Mouse (Mus musculus): ENCODE measurements around the gene Dgkh. TPM values are rescaled to one million over a fixed set of nuclear protein-coding genes. Genes with fewer than 3 reads are reported as not detected.

Dgkh gene
- total and polyA plus RNA-seq, 2 experiments, result 0.24 to 1.8 TPM

- Histone ChIP-seq H3K79me2 (ENCODE audit: control insufficient read depth, insufficient read depth, low read length) (no peaks in the 10 kb centered on the region), H3K9ac (ENCODE audit: low read depth, low read length) (no peak overlapping the region), H3K27ac (replicated peaks; ENCODE audit: insufficient read depth, low read depth, low read length) (no peak overlapping the region), H3K27me3 (ENCODE audit: control insufficient read depth, insufficient read depth, low read length) (no peaks in the 10 kb centered on the region), H3K4me1 (ENCODE audit: control insufficient read depth, insufficient read depth, low read length) (no peaks in the 10 kb centered on the region; the same call in 1 of the 2 replicates), H3K36me3 (ENCODE audit: control insufficient read depth, insufficient read depth, low read length) (no peaks in the 10 kb centered on the region), H3K4me3 (ENCODE audit: insufficient read depth, low read depth, low read length) (no peak overlapping the region)
- DNase-seq (ENCODE audit: extremely low read depth, low read depth, low spot score), result no peak
- TF ChIP-seq POLR2A (IDR thresholded peaks at IDR 0.05; ENCODE audit: extremely low read depth, insufficient read depth, low read length) (no peak), CTCF (IDR thresholded peaks at IDR 0.05; ENCODE audit: low read depth, low read length) (no peak)
- WGBS, result 91% methylated on average over 21 of the region's 21 CpGs
Measured at GRCm38 (mm10) chr14:78649525-78650274, 82.9 kb downstream of the Dgkh start.

- DNase-seq (ENCODE audit: extremely low read depth, low read depth, low spot score), result no peak
- Histone ChIP-seq H3K9ac (ENCODE audit: low read depth, low read length) (no peak overlapping the region), H3K4me3 (ENCODE audit: insufficient read depth, low read depth, low read length) (no peak overlapping the region), H3K27ac (replicated peaks; ENCODE audit: insufficient read depth, low read depth, low read length) (no peak overlapping the region), H3K4me1 (ENCODE audit: control insufficient read depth, insufficient read depth, low read length) (no peaks in the 10 kb centered on the region; the same call in 1 of the 2 replicates), H3K27me3 (ENCODE audit: control insufficient read depth, insufficient read depth, low read length) (no peaks in the 10 kb centered on the region), H3K36me3 (ENCODE audit: control insufficient read depth, insufficient read depth, low read length) (no peaks in the 10 kb centered on the region), H3K79me2 (ENCODE audit: control insufficient read depth, insufficient read depth, low read length) (no peaks in the 10 kb centered on the region)
- WGBS, result 66% methylated on average over 3 of the region's 3 CpGs
- TF ChIP-seq POLR2A (IDR thresholded peaks at IDR 0.05; ENCODE audit: extremely low read depth, insufficient read depth, low read length), result no peak
- TF ChIP-seq CTCF (IDR thresholded peaks at IDR 0.05; ENCODE audit: low read depth, low read length), result no peak
Measured at GRCm38 (mm10) chr14:78645622-78646021, 87.0 kb downstream of the Dgkh start.

- TF ChIP-seq CTCF (IDR thresholded peaks at IDR 0.05; ENCODE audit: low read depth, low read length), result no peak
- no peak for TF ChIP-seq POLR2A (IDR thresholded peaks at IDR 0.05; ENCODE audit: extremely low read depth, insufficient read depth, low read length)
- no peak overlapping the region for H3K9ac ChIP-seq (ENCODE audit: low read depth, low read length)
- H3K4me1 ChIP-seq (ENCODE audit: control insufficient read depth, insufficient read depth, low read length), result no peaks in the 10 kb centered on the region; the same call in 1 of the 2 replicates
- 81% methylated on average over 7 of the region's 7 CpGs for WGBS
- H3K27ac ChIP-seq (replicated peaks; ENCODE audit: insufficient read depth, low read depth, low read length), result no peak overlapping the region
- no peaks in the 10 kb centered on the region for H3K79me2 ChIP-seq (ENCODE audit: control insufficient read depth, insufficient read depth, low read length)
- no peak for DNase-seq (ENCODE audit: extremely low read depth, low read depth, low spot score)
- no peak overlapping the region for H3K4me3 ChIP-seq (ENCODE audit: insufficient read depth, low read depth, low read length)
- H3K36me3 ChIP-seq (ENCODE audit: control insufficient read depth, insufficient read depth, low read length), result no peaks in the 10 kb centered on the region
- no peaks in the 10 kb centered on the region for H3K27me3 ChIP-seq (ENCODE audit: control insufficient read depth, insufficient read depth, low read length)
Measured at GRCm38 (mm10) chr14:78641314-78641713, 91.3 kb downstream of the Dgkh start.

GRCm38 (mm10) chr14:78639691-78640090, 92.9 kb downstream of the Dgkh start:
- no peak overlapping the region for H3K27ac ChIP-seq (replicated peaks; ENCODE audit: insufficient read depth, low read depth, low read length)
- H3K27me3 ChIP-seq (ENCODE audit: control insufficient read depth, insufficient read depth, low read length), result no peaks in the 10 kb centered on the region
- no peaks in the 10 kb centered on the region for H3K79me2 ChIP-seq (ENCODE audit: control insufficient read depth, insufficient read depth, low read length)
- no peaks in the 10 kb centered on the region for H3K36me3 ChIP-seq (ENCODE audit: control insufficient read depth, insufficient read depth, low read length)
- H3K4me1 ChIP-seq (ENCODE audit: control insufficient read depth, insufficient read depth, low read length), result no peaks in the 10 kb centered on the region
- WGBS, result 87% methylated on average over 5 of the region's 5 CpGs
- H3K9ac ChIP-seq (ENCODE audit: low read depth, low read length), result no peak overlapping the region
- no peak for DNase-seq (ENCODE audit: extremely low read depth, low read depth, low spot score)
- TF ChIP-seq POLR2A (IDR thresholded peaks at IDR 0.05; ENCODE audit: extremely low read depth, insufficient read depth, low read length), result no peak
- no peak for TF ChIP-seq CTCF (IDR thresholded peaks at IDR 0.05; ENCODE audit: low read depth, low read length)
- H3K4me3 ChIP-seq (ENCODE audit: insufficient read depth, low read depth, low read length), result no peak overlapping the region

- WGBS, result 88% methylated on average over 14 of the region's 14 CpGs
- Histone ChIP-seq H3K9ac (ENCODE audit: low read depth, low read length) (no peak overlapping the region), H3K4me3 (ENCODE audit: insufficient read depth, low read depth, low read length) (no peak overlapping the region), H3K4me1 (ENCODE audit: control insufficient read depth, insufficient read depth, low read length) (no peaks in the 10 kb centered on the region), H3K36me3 (ENCODE audit: control insufficient read depth, insufficient read depth, low read length) (no peaks in the 10 kb centered on the region), H3K27me3 (ENCODE audit: control insufficient read depth, insufficient read depth, low read length) (no peaks in the 10 kb centered on the region), H3K27ac (replicated peaks; ENCODE audit: insufficient read depth, low read depth, low read length) (no peak overlapping the region), H3K79me2 (ENCODE audit: control insufficient read depth, insufficient read depth, low read length) (no peaks in the 10 kb centered on the region)
- no peak for DNase-seq (ENCODE audit: extremely low read depth, low read depth, low spot score)
- TF ChIP-seq CTCF (IDR thresholded peaks at IDR 0.05; ENCODE audit: low read depth, low read length) (no peak), POLR2A (IDR thresholded peaks at IDR 0.05; ENCODE audit: extremely low read depth, insufficient read depth, low read length) (no peak)
Measured at GRCm38 (mm10) chr14:78635612-78636400, 96.8 kb downstream of the Dgkh start.
